Mouse (Mus musculus) testis, adult 2 months (tissue): ENCODE measurements around the gene Robo2.

ENCODE experiments used
- CTCF ChIP-seq: fragments of 200-500 bp; IDR thresholded peaks from 2 replicates; pipeline ENCODE4 v1.5.1; 2012; ENCODE audit warnings: low read depth, mild to moderate bottlenecking, inconsistent platforms, low read length, moderate library complexity; ENCODE audit not compliant: control insufficient read depth, insufficient read depth, insufficient replicate concordance
- POLR2A ChIP-seq: fragments of 200-500 bp; IDR thresholded peaks from 2 replicates; pipeline ENCODE4 v1.6.1; 2012; ENCODE audit warnings: low read depth, mild to moderate bottlenecking, inconsistent platforms, low read length, moderate library complexity; ENCODE audit not compliant: control insufficient read depth

GRCm38 (mm10) chr16:74222501-74222900 is 189.1 kb downstream of the Robo2 start:
- no peak for TF ChIP-seq POLR2A
- no peak for TF ChIP-seq CTCF
